Mouse (Mus musculus) stomach, postnatal 0 days (tissue): Measurements from ENCODE around the gene Fbxo7. TPM values are rescaled to one million over a fixed set of nuclear protein-coding genes. Genes with fewer than 3 reads are reported as not detected.

ENCODE experiments used
- ATAC-seq: fragments of 200-750 bp; cut with Nextera tagmentation; 2 replicates; pipeline ENCODE4 v1.8.0; 2017; ENCODE audit not compliant: low FRiP score, low TSS enrichment
- DNase-seq: peaks from one replicate; pipeline ENCODE4 v3.0.0-alpha.2; 2016; ENCODE audit warnings: low spot score
- H3K27ac ChIP-seq: fragments of 300-500 bp; sonication (generic); replicated peaks from 2 replicates; pipeline ENCODE4 v1.5.1; 2014; ENCODE audit warnings: mild to moderate bottlenecking, control low read depth
- H3K27me3 ChIP-seq: fragments of 300-500 bp; sonication (generic); 2 replicates; pipeline ENCODE4 v1.6.1; 2014; ENCODE audit warnings: low read length; ENCODE audit not compliant: control insufficient read depth, insufficient read depth
- H3K36me3 ChIP-seq: fragments of 300-500 bp; sonication (generic); 2 replicates; pipeline ENCODE4 v1.6.1; 2014; ENCODE audit warnings: low read length, mixed read lengths; ENCODE audit not compliant: control insufficient read depth, insufficient read depth
- H3K4me1 ChIP-seq: fragments of 300-500 bp; sonication (generic); replicated peaks from 2 replicates; pipeline ENCODE4 v1.6.1; 2014; ENCODE audit warnings: antibody characterized with exemption; ENCODE audit not compliant: control insufficient read depth, insufficient read depth
- H3K4me2 ChIP-seq: fragments of 300-500 bp; sonication (generic); replicated peaks from 2 replicates; pipeline ENCODE4 v1.6.1; 2014; ENCODE audit warnings: low read depth, mild to moderate bottlenecking, control low read depth, moderate library complexity
- H3K4me3 ChIP-seq: fragments of 300-500 bp; sonication (generic); 2 replicates; pipeline ENCODE4 v1.5.1; 2014; ENCODE audit warnings: low read depth, low read length, control low read depth
- H3K9ac ChIP-seq: fragments of 300-500 bp; sonication (generic); 2 replicates; pipeline ENCODE4 v1.6.1; 2014; ENCODE audit warnings: mild to moderate bottlenecking, low read length, control low read depth, mixed read lengths
- H3K9me3 ChIP-seq: fragments of 300-500 bp; sonication (generic); 2 replicates; pipeline ENCODE4 v1.6.1; 2016; ENCODE audit warnings: low read length; ENCODE audit not compliant: control insufficient read depth
- CTCF ChIP-seq: IDR thresholded peaks from 2 replicates; pipeline ENCODE4 v1.5.1; 2016; ENCODE audit warnings: antibody characterized with exemption, low read depth, mild to moderate bottlenecking, moderate library complexity
- EP300 ChIP-seq: optimal IDR thresholded peaks from 2 replicates; pipeline ENCODE3; 2016; ENCODE audit warnings: antibody characterized with exemption
- WGBS: fragments of 180-500 bp; shearing (Covaris S2); extraction: QIAGEN DNeasy Blood & Tissue Kit; methylation state at CpG from one replicate; pipeline ENCODE4 v1.1.7; 2014; 5-methylcytosine and 5-hydroxymethylcytosine counted together
- polyA plus RNA-seq: library from polyadenylated mRNA; unstranded; fragments of >200 nt; fragmentation: Nextera tagmentation; extraction: Ambion mirVana; gene quantifications from 2 replicates; pipeline ENCODE4 v1.2.1, GENCODE M21; 2015

Gene Fbxo7
- polyA plus RNA-seq, 1 experiment from 2014 or later: 24.8 TPM

GRCm38 (mm10) chr10:86064937-86065336 is 43.2 kb downstream of the Fbxo7 start:
- peak; percentile 73 for DNase-seq
- no peaks in the 10 kb centered on the region for H3K4me1 ChIP-seq
- H3K27me3 ChIP-seq: no peaks in the 10 kb centered on the region
- H3K4me3 ChIP-seq: no peak overlapping the region
- H3K9me3 ChIP-seq: no peaks in the 10 kb centered on the region
- TF ChIP-seq EP300 (no peak), CTCF (peak; percentile 97)
- 6% methylated on average over 4 of the region's 4 CpGs for WGBS
- H3K9ac ChIP-seq: no peak overlapping the region
- ATAC-seq: peak; percentile 88
- no peaks in the 10 kb centered on the region for H3K36me3 ChIP-seq
- H3K27ac ChIP-seq: no peak overlapping the region
- H3K4me2 ChIP-seq: no peak overlapping the region

- Histone ChIP-seq H3K4me1 (no peaks in the 10 kb centered on the region), H3K9me3 (no peaks in the 10 kb centered on the region), H3K4me2 (no peak overlapping the region), H3K36me3 (no peaks in the 10 kb centered on the region), H3K9ac (no peak overlapping the region), H3K27me3 (no peaks in the 10 kb centered on the region), H3K4me3 (no peak overlapping the region), H3K27ac (no peak overlapping the region)
- no peak for ATAC-seq
- 67% methylated on average over 1 of the region's 1 CpGs for WGBS
- DNase-seq: no peak
- no peak for TF ChIP-seq CTCF
- TF ChIP-seq EP300: no peak
These were observed 43.9 kb downstream of the Fbxo7 start for GRCm38 (mm10) chr10:86065661-86066060.

- 81% methylated on average over 5 of the region's 5 CpGs for WGBS
- no peaks in the 10 kb centered on the region for H3K9me3 ChIP-seq
- TF ChIP-seq CTCF (no peak), EP300 (no peak)
These were observed 44.9 kb downstream of the Fbxo7 start for GRCm38 (mm10) chr10:86066651-86067050.

GRCm38 (mm10) chr10:86067911-86068310 is 46.1 kb downstream of the Fbxo7 start:
- H3K9me3 ChIP-seq: no peaks in the 10 kb centered on the region
- H3K4me1 ChIP-seq: no peaks in the 10 kb centered on the region
- H3K4me2 ChIP-seq: no peak overlapping the region
- DNase-seq: no peak
- no peak for TF ChIP-seq CTCF
- no peak for TF ChIP-seq EP300
- H3K36me3 ChIP-seq: no peaks in the 10 kb centered on the region
- no peak overlapping the region for H3K9ac ChIP-seq
- no peak overlapping the region for H3K27ac ChIP-seq
- no peak overlapping the region for H3K4me3 ChIP-seq
- ATAC-seq: no peak
- WGBS: 73% methylated on average over 10 of the region's 10 CpGs
- H3K27me3 ChIP-seq: no peaks in the 10 kb centered on the region

More at GRCm38 (mm10) chr10:86066651-86067050, 44.9 kb downstream of the Fbxo7 start:
- Histone ChIP-seq H3K9ac (no peak overlapping the region), H3K4me2 (no peak overlapping the region), H3K36me3 (no peaks in the 10 kb centered on the region), H3K27ac (no peak overlapping the region), H3K4me1 (no peaks in the 10 kb centered on the region), H3K4me3 (no peak overlapping the region), H3K27me3 (no peaks in the 10 kb centered on the region)
- no peak for ATAC-seq
- DNase-seq: no peak

- 49% methylated on average over 3 of the region's 3 CpGs for WGBS
- Histone ChIP-seq H3K4me3 (no peak overlapping the region), H3K4me1 (no peaks in the 10 kb centered on the region), H3K4me2 (no peak overlapping the region), H3K9ac (no peak overlapping the region), H3K36me3 (no peaks in the 10 kb centered on the region), H3K27ac (no peak overlapping the region), H3K27me3 (no peaks in the 10 kb centered on the region), H3K9me3 (no peaks in the 10 kb centered on the region; the same call in 1 of the 2 replicates)
- DNase-seq (no peak), ATAC-seq (no peak)
- TF ChIP-seq EP300 (no peak), CTCF (no peak)
These were observed 47.6 kb downstream of the Fbxo7 start for GRCm38 (mm10) chr10:86069341-86069740.

- H3K27me3 ChIP-seq: no peaks in the 10 kb centered on the region
- H3K36me3 ChIP-seq: no peaks in the 10 kb centered on the region
- DNase-seq (no peak), ATAC-seq (no peak)
- H3K4me1 ChIP-seq: no peaks in the 10 kb centered on the region
- 80% methylated on average over 3 of the region's 3 CpGs for WGBS
- TF ChIP-seq EP300: no peak
- TF ChIP-seq CTCF: no peak
- H3K27ac ChIP-seq: no peak overlapping the region
- no peak overlapping the region for H3K4me2 ChIP-seq
- no peak overlapping the region for H3K4me3 ChIP-seq
- no peaks in the 10 kb centered on the region; the same call in 1 of the 2 replicates for H3K9me3 ChIP-seq
- no peak overlapping the region for H3K9ac ChIP-seq
These were observed 49.0 kb downstream of the Fbxo7 start for GRCm38 (mm10) chr10:86070751-86071150.
